Mouse (Mus musculus) activated CD4-positive, CD25-positive, alpha-beta regulatory T cell, adult 4 months (primary cell): ENCODE results near the gene Atp2b2. TPM values are rescaled to one million over a fixed set of nuclear protein-coding genes. Genes with fewer than 3 reads are reported as not detected.

ENCODE experiments used
- ATAC-seq: one replicate; pipeline ENCODE4 v1.8.0; 2017
- polyA plus RNA-seq, 2 experiments: library from polyadenylated mRNA; unstranded; fragments of 100-300 nt; shearing (Covaris generic); gene quantifications; one replicate each; pipeline ENCODE4 v1.2.1; 2017

Gene Atp2b2
- under 1 TPM in 1 of 2 experiments, not detected in 1; 0.05 TPM for polyA plus RNA-seq

- ATAC-seq = no peak
These were observed at the start of gene Atp2b2 for GRCm38 (mm10) chr6:114042332-114042731. Gene Atp2b2 (minus strand): TSS chr6:114042613.

- ATAC-seq = peak; percentile 43
These were observed 47.2 kb upstream of the Atp2b2 start for GRCm38 (mm10) chr6:114089626-114090025.

GRCm38 (mm10) chr6:114087106-114087505, 44.7 kb upstream of the Atp2b2 start:
- no peak for ATAC-seq

GRCm38 (mm10) chr6:114078556-114078955, 36.1 kb upstream of the Atp2b2 start:
- ATAC-seq = no peak

GRCm38 (mm10) chr6:114076560-114076959, 34.1 kb upstream of the Atp2b2 start:
- ATAC-seq = no peak

- ATAC-seq = no peak
These were observed 33.6 kb upstream of the Atp2b2 start for GRCm38 (mm10) chr6:114076061-114076460.

GRCm38 (mm10) chr6:114074929-114075328, 32.5 kb upstream of the Atp2b2 start:
- ATAC-seq = no peak

GRCm38 (mm10) chr6:114074256-114074655, 31.8 kb upstream of the Atp2b2 start:
- ATAC-seq = no peak

GRCm38 (mm10) chr6:114071564-114071963, 29.2 kb upstream of the Atp2b2 start:
- ATAC-seq = no peak

- no peak for ATAC-seq
These were observed 20.7 kb upstream of the Atp2b2 start for GRCm38 (mm10) chr6:114063100-114063499.

GRCm38 (mm10) chr6:114062688-114063087, 20.3 kb upstream of the Atp2b2 start:
- ATAC-seq = no peak

- ATAC-seq = no peak
These were observed 16.8 kb upstream of the Atp2b2 start for GRCm38 (mm10) chr6:114059206-114059605.

- ATAC-seq = no peak
These were observed 15.8 kb upstream of the Atp2b2 start for GRCm38 (mm10) chr6:114058030-114058808.

- ATAC-seq = no peak
These were observed 12.9 kb upstream of the Atp2b2 start for GRCm38 (mm10) chr6:114055311-114055710.

GRCm38 (mm10) chr6:114044962-114045361, 2.5 kb upstream of the Atp2b2 start:
- no peak for ATAC-seq

- ATAC-seq = no peak
These were observed 423 bp upstream of the Atp2b2 start for GRCm38 (mm10) chr6:114042836-114043235.

- ATAC-seq = no peak
These were observed 515 bp downstream of the Atp2b2 start for GRCm38 (mm10) chr6:114041911-114042284.

- no peak for ATAC-seq
These were observed 1.1 kb downstream of the Atp2b2 start for GRCm38 (mm10) chr6:114041097-114041910.

GRCm38 (mm10) chr6:114035704-114036103, 6.7 kb downstream of the Atp2b2 start:
- ATAC-seq = no peak

GRCm38 (mm10) chr6:114032822-114033221, 9.6 kb downstream of the Atp2b2 start:
- ATAC-seq = no peak

GRCm38 (mm10) chr6:114023794-114024193, 18.6 kb downstream of the Atp2b2 start:
- ATAC-seq = no peak

GRCm38 (mm10) chr6:114022104-114022503, 20.3 kb downstream of the Atp2b2 start:
- no peak for ATAC-seq

GRCm38 (mm10) chr6:114013801-114014200, 28.6 kb downstream of the Atp2b2 start:
- no peak for ATAC-seq

GRCm38 (mm10) chr6:114012834-114013233, 29.6 kb downstream of the Atp2b2 start:
- no peak for ATAC-seq
